Mouse (Mus musculus) T-helper 1 cell (primary cell): ENCODE results near the gene Olfr930.

Experiments
- in situ Hi-C: fragments of 300-600 bp; cut with MboI, MseI; formaldehyde crosslinking; loops from one replicate; pipeline ENCODE4 v1.15.1; 2025; ENCODE audit warnings: high pct_unique_total_duplicates

Olfr930 gene

DNA sequence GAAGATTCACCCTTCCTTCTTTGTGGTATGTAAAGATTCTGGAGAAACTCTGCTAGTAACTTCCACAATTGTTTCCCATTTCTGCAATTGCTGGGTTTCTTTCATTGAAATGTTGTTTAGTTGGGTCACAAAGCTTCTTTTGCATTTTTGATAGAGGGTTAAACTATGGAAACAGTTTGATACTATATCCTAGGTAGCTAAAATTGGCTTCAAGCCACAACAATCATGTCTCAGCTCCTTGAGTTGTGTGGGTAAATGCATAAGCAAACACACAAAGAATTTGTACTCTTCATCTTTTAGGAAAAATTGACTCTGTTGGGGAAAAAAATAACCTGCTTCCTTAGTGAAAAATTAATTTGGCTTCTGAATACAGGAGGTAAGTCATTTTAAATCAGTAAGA is at the start of gene Olfr930:
Gene Olfr930 (plus strand): TSS at position 301 of the 400 bp plus-strand sequence.
- in situ Hi-C loops = no loop called here

DNA sequence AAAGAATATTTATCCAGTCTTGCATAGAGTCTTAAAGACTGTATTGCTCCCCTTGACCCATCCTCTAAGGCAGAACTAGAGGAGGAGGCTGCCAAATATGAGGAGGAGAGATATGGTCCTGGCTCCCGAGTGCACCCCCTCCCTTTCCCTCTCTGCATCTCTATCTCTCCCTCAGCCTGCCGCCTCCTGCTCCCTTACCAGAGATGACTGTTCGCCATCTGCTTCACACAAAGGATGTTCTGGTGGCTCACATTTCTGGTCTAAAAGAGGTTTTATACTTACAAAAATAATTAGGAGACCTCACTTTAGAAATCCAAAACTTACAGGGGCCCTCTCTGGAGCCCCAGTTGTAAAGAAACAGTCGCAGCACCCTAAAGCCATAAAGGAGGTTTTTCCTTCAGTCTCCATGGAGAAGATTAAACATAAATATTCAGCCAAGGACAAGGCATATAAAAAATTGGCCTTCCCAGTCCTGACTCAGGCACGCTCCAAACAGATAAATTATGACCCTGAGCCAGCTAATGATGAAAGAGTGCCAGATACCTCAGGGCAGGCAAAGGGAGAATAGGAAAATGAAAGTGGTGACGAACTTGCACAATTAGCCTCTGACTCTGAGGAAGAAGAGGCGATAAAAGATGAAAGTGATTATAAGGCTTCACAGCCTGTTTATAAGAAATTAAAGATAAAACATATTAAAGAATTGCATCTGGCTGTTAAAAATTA is 24.0 kb downstream of the Olfr930 start:
- in situ Hi-C loops = no loop called here

DNA sequence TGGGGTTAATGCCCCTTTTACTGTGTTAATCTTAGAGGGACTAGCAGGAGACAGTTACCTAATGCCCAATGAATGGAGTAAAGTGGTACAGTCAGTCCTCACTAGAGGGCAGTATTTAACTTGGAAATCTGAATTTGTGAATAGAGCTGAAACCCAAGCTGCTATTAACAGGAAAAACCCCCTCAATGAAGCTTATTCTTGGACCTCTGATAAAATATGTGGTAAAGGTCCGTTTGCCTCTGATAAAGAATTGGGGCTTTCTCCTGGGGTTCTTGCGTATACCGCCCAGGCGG is 24.5 kb downstream of the Olfr930 start:
- in situ Hi-C loops = no loop called here

DNA sequence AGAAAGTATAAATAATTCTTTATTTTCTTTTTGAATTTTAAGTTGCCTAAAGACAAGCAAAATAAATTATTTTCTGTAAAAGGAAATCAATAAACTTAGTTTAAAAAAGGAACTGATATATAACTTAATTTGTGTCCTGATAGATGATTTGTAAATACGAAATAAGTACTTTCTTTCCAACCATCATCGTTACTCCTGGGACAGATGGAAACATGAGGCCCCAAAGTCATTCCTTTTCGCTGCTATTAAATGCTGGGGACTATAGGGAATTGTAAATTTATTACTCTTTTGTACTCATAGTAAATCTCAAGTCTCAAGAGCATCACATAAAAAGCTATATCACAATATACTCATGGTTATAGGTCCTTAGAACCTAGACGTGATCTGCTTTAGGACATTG is 42.4 kb downstream of the Olfr930 start, which contains the start of gene Olfr933:
Gene Olfr933 (plus strand): TSS at position 301 of the 400 bp plus-strand sequence.
- in situ Hi-C loops = no loop called here
